ENCODE assay signal across 13 mouse cellular contexts in the genomic region with DNA sequence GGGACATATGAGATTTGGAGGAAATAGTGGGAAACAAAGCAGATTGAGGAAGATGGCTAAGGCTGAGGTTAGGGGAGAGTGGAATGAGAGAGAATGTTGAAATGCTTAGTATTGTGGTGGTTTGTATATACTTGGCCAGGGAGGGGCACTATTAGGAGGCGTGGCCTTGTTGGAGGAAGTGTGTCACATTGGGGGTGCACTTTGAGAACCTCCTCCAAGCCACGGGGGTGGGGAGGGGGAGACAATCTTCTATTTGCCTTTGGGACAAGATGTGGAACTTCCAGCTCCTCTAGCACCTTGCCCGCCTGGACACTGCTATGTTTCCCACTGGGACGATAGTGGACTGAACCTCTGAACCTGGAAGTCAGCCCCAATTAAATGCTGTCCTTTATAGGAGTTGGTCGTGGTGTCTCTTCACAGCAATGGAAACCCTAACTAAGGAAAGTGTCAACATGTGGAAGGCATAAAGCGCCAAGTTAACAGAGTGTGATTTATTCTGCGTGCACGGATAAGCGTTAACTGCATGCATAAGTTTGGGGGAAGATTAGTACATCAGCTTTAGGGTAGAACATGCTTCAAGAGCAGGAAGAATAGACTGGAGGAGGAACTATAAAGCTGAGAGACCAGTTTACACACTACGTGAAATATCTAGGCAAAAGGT.
"Had no signal": no experiment of that assay in that cellular context is flagged by ENCODE, and none has a peak within 500 bp of the region (broad histone marks: within the 10 kb centered on the region; RNA-seq: fewer than 3 reads in every experiment).

No protein-coding gene starts in this region.

- H3K4me3 ChIP-seq: limb, embryonic 13.5 days; midbrain, embryonic 12.5 days; neural tube, embryonic 13.5 days had no signal

- H3K27ac ChIP-seq: kidney, postnatal 0 days; limb, embryonic 13.5 days; liver, embryonic 14.5 days; midbrain, embryonic 12.5 days; neural tube, embryonic 13.5 days had no signal

- H3K9ac ChIP-seq: limb, embryonic 13.5 days; liver, embryonic 14.5 days; midbrain, embryonic 12.5 days; neural tube, embryonic 13.5 days had no signal

- DNase-seq: kidney, adult 11 months; kidney, adult 9 months; kidney, postnatal 36 days; layer of hippocampus, adult 9-11 months; layer of hippocampus, postnatal 36 days; retina, postnatal 1 day; right cerebral cortex, postnatal 25 days; thymus, postnatal 4 days had no signal

- H3K36me3 ChIP-seq: limb, embryonic 13.5 days; midbrain, embryonic 12.5 days; neural tube, embryonic 13.5 days had no signal

- H3K27me3 ChIP-seq: limb, embryonic 13.5 days; midbrain, embryonic 12.5 days; neural tube, embryonic 13.5 days had no signal

- H3K9me3 ChIP-seq: limb, embryonic 13.5 days; midbrain, embryonic 12.5 days; neural tube, embryonic 13.5 days had no signal
